Mouse (Mus musculus) olfactory bulb, adult 2 months (tissue): ENCODE results near the gene Kcnc3. TPM values are rescaled to one million over a fixed set of nuclear protein-coding genes. Genes with fewer than 3 reads are reported as not detected.

Experiments used
- H3K27ac ChIP-seq: fragments of 200-500 bp; 2 replicates; pipeline ENCODE4 v1.5.1; 2012; ENCODE audit warnings: low read depth, low read length; ENCODE audit not compliant: insufficient read depth
- H3K4me1 ChIP-seq: fragments of 200-500 bp; 2 replicates; pipeline ENCODE4 v1.6.1; 2012; ENCODE audit warnings: low read length; ENCODE audit not compliant: control insufficient read depth, insufficient read depth
- H3K4me3 ChIP-seq: fragments of 200-500 bp; 2 replicates; pipeline ENCODE4 v1.5.1; 2012; ENCODE audit warnings: mild to moderate bottlenecking, low read depth, low read length, moderate library complexity; ENCODE audit not compliant: insufficient read depth
- CTCF ChIP-seq: fragments of 200-500 bp; IDR thresholded peaks from 2 replicates; pipeline ENCODE4 v1.5.1; 2012; ENCODE audit warnings: low read depth, mild to moderate bottlenecking, low read length, moderate library complexity; ENCODE audit not compliant: insufficient read depth
- POLR2A ChIP-seq: fragments of 200-500 bp; IDR thresholded peaks from 2 replicates; pipeline ENCODE4 v1.6.1; 2012; ENCODE audit warnings: mild to moderate bottlenecking, low read depth, low read length, moderate library complexity; ENCODE audit not compliant: insufficient read depth
- WGBS: fragments of 180-500 bp; shearing (Covaris S2); methylation state at CpG from one replicate; pipeline ENCODE4 v1.1.7; 2018; 5-methylcytosine and 5-hydroxymethylcytosine counted together
- polyA plus RNA-seq: library from polyadenylated mRNA; stranded (reverse); fragments of >200 nt; gene quantifications from 2 replicates; pipeline ENCODE4 v1.2.4, GENCODE M21; 2012; ENCODE audit warnings: low replicate concordance; ENCODE audit not compliant: missing spikeins, insufficient read depth, insufficient read length

Gene Kcnc3
- polyA plus RNA-seq, result not detected in 2 replicates

DNA sequence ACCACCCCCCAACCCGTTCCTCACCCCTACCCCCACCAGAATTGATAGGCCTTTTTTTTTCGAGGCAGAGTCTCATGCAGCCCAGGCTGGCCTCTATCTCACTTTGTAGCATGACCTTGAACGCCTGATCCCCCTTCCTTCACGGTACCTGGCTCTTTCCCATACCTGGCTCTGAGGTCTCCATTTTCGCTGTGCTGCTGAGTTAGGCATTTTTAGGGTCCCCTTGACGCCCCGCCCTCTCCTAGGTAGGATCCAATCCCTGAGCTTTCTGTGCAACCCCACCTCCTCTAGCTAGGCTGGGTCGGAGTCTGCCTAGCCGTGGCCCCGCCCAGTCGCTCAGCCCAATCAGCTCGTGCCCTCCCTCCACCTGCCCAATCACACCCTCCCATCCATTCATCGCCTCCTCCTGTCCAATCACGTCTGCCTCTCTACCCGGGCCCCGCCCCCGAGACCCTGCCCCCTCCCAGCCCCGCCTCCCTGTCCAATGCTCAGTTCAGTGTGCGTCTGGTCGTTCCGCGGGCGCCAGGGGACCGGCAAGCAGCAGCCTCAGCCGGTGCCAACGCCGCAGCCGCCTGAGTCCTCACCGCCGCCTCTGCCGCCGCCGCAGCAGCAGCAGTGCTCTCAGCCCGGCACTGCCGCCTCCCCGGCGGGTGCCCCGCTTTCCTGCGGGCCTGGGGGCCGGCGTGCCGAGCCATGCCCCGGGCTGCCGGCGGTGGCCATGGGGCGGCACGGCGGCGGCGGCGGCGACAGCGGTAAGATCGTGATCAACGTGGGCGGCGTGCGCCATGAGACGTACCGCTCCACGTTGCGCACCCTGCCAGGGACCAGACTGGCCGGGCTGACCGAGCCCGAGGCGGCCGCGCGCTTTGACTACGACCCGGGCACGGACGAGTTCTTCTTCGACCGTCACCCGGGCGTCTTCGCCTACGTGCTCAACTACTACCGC lies at the start of gene Kcnc3:
Gene Kcnc3 (plus strand): TSS at position 263 of the 946 bp plus-strand sequence.
- TF ChIP-seq POLR2A (peak; percentile 94), CTCF (no peak)
- Histone ChIP-seq H3K27ac (peak within 1 kb of the TSS; percentile 47), H3K4me1 (peaks cover 60% of the 10 kb centered on the region), H3K4me3 (peak within 1 kb of the TSS; percentile 90)
- WGBS, result under 1% methylated on average over 78 of the region's 80 CpGs

DNA sequence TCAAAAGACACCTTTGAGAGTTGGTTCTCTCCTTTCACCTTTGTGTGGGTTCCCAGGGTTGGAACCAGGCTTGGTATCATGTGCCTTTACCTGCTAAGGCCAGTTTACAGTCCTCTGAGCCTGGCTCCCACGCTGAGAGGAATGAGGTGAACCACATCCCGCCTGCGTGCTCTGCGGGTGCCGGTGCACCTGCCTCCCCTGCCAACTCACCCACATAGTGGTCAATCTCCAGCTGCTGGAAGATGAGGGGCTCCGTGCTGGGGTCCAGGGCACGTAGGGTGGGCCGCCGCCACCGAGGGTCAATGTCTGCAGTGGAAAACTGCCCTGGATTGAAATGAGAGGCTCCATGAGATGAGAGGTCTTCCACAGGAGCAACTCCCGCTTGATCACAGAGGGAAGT lies 47.9 kb upstream of the Kcnc3 start:
- Histone ChIP-seq H3K27ac (no peak overlapping the region), H3K4me3 (no peak overlapping the region), H3K4me1 (peaks cover under 1% of the 10 kb centered on the region)
- 93% methylated on average over 11 of the region's 11 CpGs for WGBS
- TF ChIP-seq CTCF, result no peak
- no peak for TF ChIP-seq POLR2A

GRCm38 (mm10) chr7:44543071-44543470 lies 47.4 kb upstream of the Kcnc3 start:
- H3K4me1 ChIP-seq, result peaks cover 3% of the 10 kb centered on the region
- no peak overlapping the region for H3K4me3 ChIP-seq
- TF ChIP-seq POLR2A, result no peak
- TF ChIP-seq CTCF, result no peak
- 78% methylated on average over 12 of the region's 12 CpGs for WGBS
- no peak overlapping the region for H3K27ac ChIP-seq

DNA sequence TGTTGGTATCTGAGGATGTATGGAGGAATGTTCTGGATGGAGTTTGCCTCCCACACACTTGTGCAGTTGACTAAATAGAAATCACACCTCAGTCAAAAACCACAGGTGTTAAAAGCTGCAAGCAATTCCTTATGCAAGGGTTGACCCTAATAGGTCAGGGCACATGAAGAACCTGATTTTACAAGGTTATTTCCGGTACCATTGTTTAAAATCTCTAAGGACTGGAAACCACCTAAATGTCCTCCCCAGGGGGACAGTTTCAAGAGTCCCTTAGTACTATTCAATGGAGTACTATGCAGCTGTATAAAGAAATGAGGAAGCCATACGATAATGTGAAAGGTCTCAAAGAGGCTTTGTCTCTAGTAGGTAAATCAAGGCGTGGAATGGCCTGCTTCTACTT lies 44.2 kb upstream of the Kcnc3 start:
- TF ChIP-seq CTCF (no peak), POLR2A (no peak)
- peaks cover 3% of the 10 kb centered on the region for H3K4me1 ChIP-seq
- no peak overlapping the region for H3K4me3 ChIP-seq
- WGBS, result over 99% methylated on average over 3 of the region's 3 CpGs
- H3K27ac ChIP-seq, result no peak overlapping the region

- WGBS, result 94% methylated on average over 13 of the region's 13 CpGs
- no peak for TF ChIP-seq POLR2A
- H3K27ac ChIP-seq, result no peak overlapping the region
- no peak overlapping the region for H3K4me3 ChIP-seq
- peaks cover 3% of the 10 kb centered on the region for H3K4me1 ChIP-seq
Observed at GRCm38 (mm10) chr7:44547041-44547440, 43.4 kb upstream of the Kcnc3 start.

DNA sequence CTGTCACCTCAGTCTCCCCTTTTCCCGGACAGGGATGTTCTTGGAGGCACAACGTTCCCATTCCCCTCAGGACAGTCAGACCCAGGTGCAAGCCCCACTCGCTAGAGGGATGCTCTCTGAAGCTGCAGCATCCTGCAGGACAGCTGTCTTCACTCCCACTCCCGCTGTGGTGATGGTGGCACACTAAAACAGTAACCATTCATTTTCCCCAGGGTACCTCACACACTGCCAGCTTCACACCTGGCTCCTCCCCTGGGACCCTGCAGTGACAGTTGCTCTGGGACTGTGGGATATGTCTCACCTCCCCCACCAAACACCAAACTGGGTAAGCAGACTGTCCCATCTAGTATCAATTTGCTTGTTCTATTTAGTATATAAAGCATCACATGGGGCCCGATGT lies 42.7 kb upstream of the Kcnc3 start:
- TF ChIP-seq POLR2A, result no peak
- no peak for TF ChIP-seq CTCF
- Histone ChIP-seq H3K4me1 (peaks cover 8% of the 10 kb centered on the region), H3K4me3 (no peak overlapping the region), H3K27ac (no peak overlapping the region)
- 21% methylated on average over 5 of the region's 5 CpGs for WGBS

DNA sequence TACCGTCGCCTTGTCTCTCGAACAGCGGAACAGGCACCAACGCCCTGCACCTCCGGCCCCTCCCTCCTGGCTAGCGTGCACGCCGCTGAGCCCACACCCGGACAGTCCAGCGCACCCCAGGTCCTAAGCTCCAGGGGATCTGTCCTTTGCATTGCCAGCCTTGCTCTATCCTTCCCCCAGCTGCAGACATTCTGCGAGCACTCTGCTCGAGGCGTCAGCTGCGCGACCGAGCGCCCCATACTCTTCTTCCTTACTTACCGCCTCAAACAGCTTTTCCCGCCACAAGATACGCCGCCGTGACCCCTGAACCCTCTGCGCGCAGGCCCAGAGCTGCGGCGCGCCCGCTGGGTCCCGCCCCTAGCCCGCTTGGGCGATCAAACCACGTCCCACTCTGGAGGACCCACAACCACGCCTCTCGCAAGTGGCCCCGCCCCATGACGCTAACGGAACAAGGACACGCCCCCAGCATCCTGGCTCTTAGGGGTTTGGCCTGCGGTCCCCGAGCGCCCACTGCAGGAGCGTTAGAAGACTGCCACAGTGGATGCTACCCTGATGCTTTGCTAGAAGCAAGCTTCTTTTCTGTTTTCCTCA lies 41.9 kb upstream of the Kcnc3 start, which contains the start of gene Pold1:
Gene Pold1 (minus strand): TSS at position 353 of the 591 bp plus-strand sequence.
- H3K4me1 ChIP-seq, result peaks cover 12% of the 10 kb centered on the region
- WGBS, result under 1% methylated on average over 43 of the region's 43 CpGs
- H3K4me3 ChIP-seq, result peak within 1 kb of the TSS; percentile 65
- H3K27ac ChIP-seq, result no peak within 1 kb of the TSS
- TF ChIP-seq POLR2A (0 out of 2 replicates have a peak, but pooled peaks have one; percentile 16), CTCF (peak; percentile 87)

GRCm38 (mm10) chr7:44549621-44550408 lies 40.6 kb upstream of the Kcnc3 start:
- H3K27ac ChIP-seq, result no peak overlapping the region
- 95% methylated on average over 23 of the region's 23 CpGs for WGBS
- H3K4me3 ChIP-seq, result no peak overlapping the region
- TF ChIP-seq CTCF (no peak), POLR2A (no peak)
- peaks cover 12% of the 10 kb centered on the region for H3K4me1 ChIP-seq
